Mouse (Mus musculus) brain, embryonic 14.5 days (tissue): Measurements from ENCODE around the gene Strn4. TPM values are rescaled to one million over a fixed set of nuclear protein-coding genes. Genes with fewer than 3 reads are reported as not detected.

Experiments
- DNase-seq: peaks from one replicate; pipeline ENCODE4 v3.0.0-alpha.2; 2011; ENCODE audit warnings: low read depth
- CTCF ChIP-seq: fragments of 200-500 bp; IDR thresholded peaks from 2 replicates; pipeline ENCODE4 v1.5.1; 2012; ENCODE audit warnings: inconsistent platforms, mild to moderate bottlenecking, moderate library complexity, borderline replicate concordance; ENCODE audit not compliant: insufficient read depth, insufficient read length; ENCODE audit errors: extremely low read depth
- POLR2A ChIP-seq: fragments of 200-500 bp; IDR thresholded peaks from 2 replicates; pipeline ENCODE4 v1.6.1; 2012; ENCODE audit warnings: mild to moderate bottlenecking, inconsistent platforms, borderline replicate concordance; ENCODE audit not compliant: poor library complexity, insufficient read depth, insufficient read length, severe bottlenecking; ENCODE audit errors: extremely low read depth
- polyA plus RNA-seq: library from polyadenylated mRNA; depleted of rRNA; stranded (reverse); fragments of >200 nt; gene quantifications from 2 replicates; pipeline ENCODE4 v1.2.3, GENCODE M21; 2012

Strn4 gene
- polyA plus RNA-seq, 1 experiment, result 306 TPM

DNA sequence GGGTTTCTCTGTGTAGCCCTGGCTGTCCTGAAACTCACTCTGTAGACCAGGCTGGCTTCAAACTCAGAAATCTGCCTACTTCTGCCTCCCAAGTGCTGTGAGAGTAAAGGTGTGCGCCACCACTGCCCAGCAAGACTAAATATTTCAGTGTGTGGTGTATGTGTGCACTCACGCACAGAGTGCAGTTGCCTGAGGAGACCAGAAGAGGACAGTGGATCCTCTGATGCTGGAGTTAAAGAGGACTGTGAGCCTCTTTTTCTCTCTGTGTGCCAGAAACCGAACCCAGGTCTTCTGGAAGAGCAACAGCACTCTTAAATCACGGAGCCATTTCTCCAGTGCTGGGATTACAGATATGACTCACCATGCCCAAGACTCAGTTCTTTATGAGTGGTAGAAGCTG is 57.7 kb downstream of the Strn4 start:
- TF ChIP-seq POLR2A, result no peak
- no peak for TF ChIP-seq CTCF
- DNase-seq, result no peak

- peak; percentile 92 for TF ChIP-seq CTCF
- no peak for TF ChIP-seq POLR2A
- DNase-seq, result peak; percentile 88
Measured at GRCm38 (mm10) chr7:16874190-16874589, 58.5 kb downstream of the Strn4 start.

GRCm38 (mm10) chr7:16874756-16875309 is 59.1 kb downstream of the Strn4 start:
- TF ChIP-seq POLR2A, result no peak
- peak; percentile 9; the same call in 1 of the 2 replicates for TF ChIP-seq CTCF
- DNase-seq, result peak; percentile 100

GRCm38 (mm10) chr7:16875310-16875325 is 59.4 kb downstream of the Strn4 start, which contains the start of gene Dact3:
Dact3 (plus strand) TSS chr7:16875317.
- no peak for TF ChIP-seq POLR2A
- no peak for TF ChIP-seq CTCF
- DNase-seq, result no peak

DNA sequence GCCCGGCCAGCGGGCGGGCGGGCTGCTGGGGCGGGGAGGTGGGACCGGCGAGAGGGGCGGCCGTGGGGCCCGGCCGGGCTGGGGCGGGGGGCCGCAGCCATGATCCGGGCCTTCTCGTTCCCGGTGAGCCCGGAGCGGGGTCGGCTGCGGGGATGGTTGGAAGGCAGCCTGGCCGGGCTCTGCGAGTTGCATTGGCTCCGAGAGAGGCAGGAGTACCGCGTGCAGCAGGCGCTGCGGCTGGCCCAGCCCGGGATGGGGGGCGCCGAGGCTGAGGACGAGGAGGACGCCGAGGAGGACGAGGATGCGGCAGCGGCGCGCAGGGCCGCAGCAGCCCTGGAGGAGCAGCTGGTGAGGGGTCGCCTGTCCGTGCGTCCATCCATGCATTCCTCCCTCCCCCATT is 59.6 kb downstream of the Strn4 start:
- TF ChIP-seq CTCF (no peak), POLR2A (peak; percentile 83)
- no peak for DNase-seq

DNA sequence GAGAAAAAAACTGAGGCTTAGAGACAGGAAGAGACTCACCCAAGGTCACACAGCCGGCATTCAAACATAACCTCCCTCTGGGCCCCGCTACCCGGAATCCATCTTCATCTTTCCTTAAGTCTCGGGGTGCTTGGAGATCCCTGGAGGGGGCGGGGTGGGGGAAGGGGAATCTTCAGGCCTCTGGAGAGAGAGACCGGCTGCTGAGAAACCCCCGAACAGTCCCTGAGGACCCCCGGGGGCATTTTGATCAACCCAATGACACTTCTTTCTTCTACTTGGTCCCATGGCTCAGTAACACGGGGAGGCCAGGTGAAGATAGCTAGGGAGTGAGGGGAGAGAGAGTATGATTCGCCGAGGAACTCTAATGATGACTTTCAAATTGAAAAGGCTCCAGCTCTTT is 60.3 kb downstream of the Strn4 start:
- DNase-seq, result peak; percentile 30
- TF ChIP-seq CTCF (no peak), POLR2A (no peak)

DNA sequence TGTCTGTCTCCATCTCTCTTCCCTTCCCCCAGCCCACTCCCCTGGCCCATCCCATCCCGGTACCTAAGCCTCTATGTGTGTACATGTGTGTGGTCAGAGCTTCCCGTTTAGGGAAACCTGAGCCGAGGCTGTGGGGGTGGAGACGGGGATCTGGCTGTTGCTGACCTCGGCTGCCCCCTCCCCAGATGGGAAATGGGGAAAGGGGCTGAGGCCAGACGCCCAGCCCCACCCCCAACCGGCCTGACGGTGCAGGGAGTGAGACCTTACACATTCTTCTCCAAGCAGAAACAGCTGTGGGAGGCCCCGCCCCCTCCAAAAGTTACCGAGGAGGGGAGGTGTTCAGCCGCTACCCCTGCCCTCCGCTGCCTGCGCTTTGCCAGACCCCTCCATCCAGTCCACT is 60.9 kb downstream of the Strn4 start:
- DNase-seq, result no peak

DNA sequence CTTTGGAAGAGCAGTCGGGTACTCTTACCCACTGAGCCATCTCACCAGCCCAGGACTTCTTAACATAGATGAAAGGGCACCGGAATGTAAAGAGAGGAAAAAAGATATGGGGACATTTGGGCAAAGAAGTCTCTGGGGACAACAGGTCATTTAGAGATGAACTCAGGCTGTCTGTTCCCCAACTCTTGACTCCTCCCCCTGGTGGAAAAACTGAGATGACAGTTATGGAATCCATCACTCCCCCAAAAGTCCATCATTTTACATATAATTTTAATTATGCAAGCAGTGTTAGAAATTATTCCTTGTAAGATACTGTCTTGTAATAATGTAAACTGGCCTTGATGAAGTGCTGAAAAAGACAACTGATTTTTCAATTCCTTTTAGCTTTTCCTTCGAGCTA is 62.0 kb downstream of the Strn4 start:
- DNase-seq, result no peak
- TF ChIP-seq CTCF (no peak), POLR2A (no peak)

More for the DNA sequence above, 60.9 kb downstream of the Strn4 start:
- TF ChIP-seq CTCF (no peak), POLR2A (no peak)

GRCm38 (mm10) chr7:16879796-16880547 is 64.3 kb downstream of the Strn4 start:
- DNase-seq, result peak; percentile 87
- TF ChIP-seq POLR2A (no peak), CTCF (no peak)

DNA sequence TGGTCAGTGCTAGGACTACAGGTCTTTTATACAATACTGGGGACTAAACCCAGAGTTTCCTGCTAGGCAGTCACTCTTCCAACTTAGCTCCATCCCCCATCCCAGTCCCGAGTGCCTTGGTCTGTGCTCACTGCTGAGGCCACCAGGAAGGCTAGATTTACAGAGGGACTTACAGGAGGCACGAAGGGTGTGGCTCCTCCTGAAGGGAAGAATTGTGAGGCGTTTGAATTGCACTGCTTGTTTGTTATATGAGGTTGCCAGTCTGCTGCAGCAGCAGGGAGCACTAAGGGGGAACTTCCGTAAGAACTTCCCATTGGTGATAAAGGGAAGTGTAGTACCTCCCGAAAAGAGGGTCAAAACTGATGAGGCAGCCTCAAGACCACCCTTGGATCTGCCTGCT is 64.9 kb downstream of the Strn4 start:
- DNase-seq, result no peak
- no peak for TF ChIP-seq CTCF
- TF ChIP-seq POLR2A, result no peak

- TF ChIP-seq CTCF (no peak), POLR2A (no peak)
- no peak for DNase-seq
Measured at GRCm38 (mm10) chr7:16883162-16883561, 67.5 kb downstream of the Strn4 start.

- TF ChIP-seq POLR2A (no peak), CTCF (no peak)
- no peak for DNase-seq
Measured at GRCm38 (mm10) chr7:16884334-16884733, 68.6 kb downstream of the Strn4 start.
